Mouse (Mus musculus): ENCODE data around the gene Gba2.
"Not testable (repeated sequence)": the region's sequence is repeated elsewhere in the genome, so short reads cannot be mapped to it uniquely, and the experiment has no call there.

Gba2 gene

GRCm38 (mm10) chr4:43578376-43579204 is at the start of gene Gba2, which contains the start of gene Rgp1:
Gba2 (minus strand) TSS chr4:43578873.
Rgp1 (plus strand) TSS chr4:43578715.
- in situ Hi-C loops (cut with MboI, MseI): loop anchor here (5.0 kb wide), 1 partner anchor 79 kb away; the partner anchor contains the start of gene Hint2

DNA sequence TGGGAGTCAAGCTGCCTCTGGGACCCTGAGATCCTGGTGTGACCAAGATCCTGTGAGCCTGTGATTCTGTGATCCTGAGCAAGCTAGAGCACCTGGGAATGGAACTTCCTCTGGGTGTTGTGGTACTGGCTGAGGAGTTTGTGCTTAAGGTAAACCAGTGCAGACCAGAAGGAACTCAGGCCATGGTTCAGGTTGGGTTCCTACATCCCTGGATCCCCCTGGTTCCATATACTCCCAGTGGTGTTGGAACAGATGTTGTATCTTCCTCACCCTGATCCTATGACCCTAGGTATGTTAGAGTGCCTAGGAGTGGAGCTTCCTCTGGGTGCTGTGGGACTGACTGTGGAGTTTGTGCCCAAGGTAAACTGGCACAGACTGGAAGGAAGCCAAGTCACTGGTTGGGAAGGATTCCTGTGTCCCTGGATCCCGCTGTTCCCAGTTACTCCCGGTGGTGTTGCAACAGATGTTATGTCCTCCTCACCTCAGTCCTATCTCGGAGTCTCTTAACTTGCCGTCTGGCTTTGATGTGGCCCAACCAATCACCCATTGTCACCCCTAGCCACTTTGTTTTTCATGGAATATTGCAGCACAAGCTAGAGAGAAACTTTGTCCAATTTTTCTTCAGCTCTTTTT is 41.6 kb upstream of the Gba2 start:
- in situ Hi-C loops (cut with MboI, MseI): no loop called here

DNA sequence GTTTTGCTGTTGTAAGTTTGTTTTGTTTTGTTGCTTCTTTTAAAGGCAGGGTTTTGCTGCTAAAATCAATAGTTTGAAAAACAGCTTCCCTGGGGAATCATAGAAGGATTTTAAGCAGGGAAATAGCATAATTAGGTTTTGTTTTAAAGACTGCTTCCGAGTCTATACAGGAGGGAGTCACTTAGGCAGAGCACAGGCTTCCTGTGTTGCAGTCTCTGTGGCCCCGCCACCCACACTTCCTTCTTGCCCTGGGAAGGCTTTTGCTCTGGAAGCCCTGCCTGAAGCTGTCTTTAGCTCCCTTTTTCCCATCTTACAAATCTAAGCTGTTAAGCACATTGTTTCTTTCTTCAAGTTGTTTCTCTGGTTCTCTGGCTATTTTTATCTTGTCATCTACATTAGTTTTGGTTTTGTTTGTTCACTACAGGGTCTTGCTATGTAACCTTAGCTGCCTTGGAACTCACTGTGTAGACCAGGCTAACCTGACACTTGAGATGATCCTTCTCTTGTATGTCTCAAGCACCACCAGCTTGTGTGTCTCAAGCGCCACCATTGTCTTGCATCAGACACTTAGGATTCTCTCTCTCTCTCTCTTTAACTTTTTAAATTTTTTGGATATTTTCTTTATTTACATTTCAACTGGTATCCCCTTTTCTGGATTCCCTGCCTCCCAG is 34.5 kb upstream of the Gba2 start:
- in situ Hi-C loops (cut with MboI, MseI): no loop called here

DNA sequence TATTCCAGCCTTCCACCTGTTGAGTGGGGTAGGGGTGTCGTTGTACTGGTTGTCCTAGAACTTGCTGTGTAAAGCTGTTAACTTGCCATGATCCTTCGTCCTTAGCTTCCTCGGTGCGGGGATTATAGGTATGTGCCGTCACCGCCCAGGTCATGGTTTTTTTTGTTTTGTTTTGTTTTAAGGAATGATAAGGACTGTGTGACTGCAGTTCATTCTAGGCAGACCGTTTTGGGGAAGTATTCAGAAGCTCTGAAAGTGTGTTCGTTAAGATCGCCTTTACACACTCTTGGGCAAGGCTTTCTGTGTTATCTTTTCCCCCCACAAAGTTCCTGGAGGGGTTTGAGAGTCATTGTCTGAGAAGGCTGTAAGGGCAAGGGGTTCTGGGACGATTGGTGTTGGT is 33.9 kb upstream of the Gba2 start:
- in situ Hi-C loops (cut with MboI, MseI): no loop called here

DNA sequence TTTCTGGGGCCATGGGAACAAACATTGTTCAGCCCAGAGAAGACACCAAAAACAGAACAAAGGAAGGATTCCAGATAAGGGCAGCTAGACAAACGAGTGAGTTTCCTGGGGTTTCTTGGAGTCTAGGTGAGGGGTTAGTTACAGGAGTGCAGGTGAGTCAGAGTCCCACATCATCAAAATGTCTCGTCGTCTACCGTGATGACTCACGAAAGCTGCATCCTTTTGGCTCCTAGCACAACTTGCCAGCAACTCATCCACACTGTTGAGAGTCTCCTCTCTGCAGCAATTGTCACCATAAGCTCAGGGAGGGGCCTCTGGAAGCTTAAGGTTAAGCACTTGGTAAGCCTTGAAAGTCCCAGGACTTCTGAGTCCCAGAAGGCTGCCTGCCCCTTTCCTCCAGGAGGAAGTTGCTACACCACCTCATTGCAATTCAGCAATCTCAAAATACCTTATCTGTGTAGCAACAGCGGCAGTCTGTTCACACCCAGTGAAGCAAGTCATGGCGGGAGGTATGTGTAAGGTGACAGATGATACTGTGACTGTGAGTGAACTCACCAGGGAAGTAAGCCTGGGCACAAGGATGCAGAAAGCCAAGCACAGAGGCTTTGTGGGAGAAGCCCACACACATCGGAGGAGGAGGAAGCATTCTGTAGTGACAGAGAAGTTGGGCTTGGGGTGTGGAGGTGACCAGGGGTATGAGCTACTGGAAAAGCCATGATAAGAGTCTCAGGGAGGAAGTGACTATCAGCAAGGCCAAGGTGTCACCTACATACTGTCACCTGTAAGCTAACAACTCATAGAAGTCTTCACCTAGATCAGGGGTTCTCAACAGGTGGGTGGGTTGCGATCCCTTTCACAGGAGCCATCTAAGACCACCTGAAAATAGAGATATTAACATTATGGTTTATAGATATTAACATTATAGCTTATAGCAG is 26.3 kb upstream of the Gba2 start:
- in situ Hi-C loops (cut with MboI, MseI): no loop called here

DNA sequence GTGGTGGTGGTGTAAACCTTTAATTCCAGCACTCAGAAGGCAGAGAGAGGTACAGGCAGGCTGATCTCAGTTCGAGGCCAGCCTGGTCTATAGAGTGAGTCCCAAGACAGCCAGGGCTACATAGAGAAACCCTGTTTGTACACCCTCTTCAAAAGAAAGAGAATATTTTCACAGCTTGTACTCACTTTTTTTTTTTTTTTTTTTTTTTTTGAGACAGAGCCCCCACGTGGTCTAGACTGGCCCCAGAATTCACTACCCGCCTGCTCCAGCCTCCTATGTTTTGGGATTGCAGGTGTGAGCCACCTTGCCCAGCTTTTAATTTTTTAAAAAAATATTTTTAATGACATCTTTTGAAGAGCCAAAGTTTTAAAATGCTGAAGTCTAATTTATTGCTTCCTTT is 25.4 kb upstream of the Gba2 start:
- in situ Hi-C loops (cut with MboI, MseI): no loop called here

DNA sequence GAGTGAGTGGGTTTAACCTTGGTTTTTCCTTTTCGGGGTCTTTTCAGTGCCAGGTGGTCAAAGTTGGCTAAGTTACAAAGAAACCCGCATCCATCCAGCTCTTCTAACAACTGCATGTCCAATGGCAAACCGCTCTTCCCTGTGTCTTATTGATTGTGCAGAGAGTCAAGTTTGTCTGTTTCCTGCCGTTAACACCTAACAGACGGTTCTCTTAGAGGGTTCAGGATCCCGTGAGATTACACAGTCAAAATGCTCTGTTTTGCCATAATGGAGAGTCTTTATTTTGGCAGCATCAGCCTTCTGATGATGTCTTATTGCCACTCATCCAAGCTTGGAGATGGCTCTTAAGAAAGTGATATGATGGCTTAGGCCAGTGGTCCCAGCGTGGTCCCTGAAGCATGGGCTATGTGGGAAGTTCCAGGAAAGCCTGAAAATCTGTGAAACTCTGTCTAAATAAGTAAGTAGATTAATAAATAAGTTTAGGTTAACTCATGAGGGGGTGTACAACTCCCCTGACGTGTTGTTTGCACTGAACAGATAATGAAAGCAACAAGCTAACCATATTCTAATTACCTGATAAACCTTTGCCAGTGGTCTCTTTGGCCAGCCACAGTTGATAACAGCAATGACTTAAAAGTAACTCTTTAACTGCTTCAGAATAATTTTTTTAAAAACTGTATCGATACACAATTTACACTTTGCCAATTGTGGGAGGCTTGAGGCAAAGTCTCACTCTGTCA is 21.7 kb upstream of the Gba2 start:
- in situ Hi-C loops (cut with MboI, MseI): no loop called here

- in situ Hi-C loops (cut with MboI, MseI): no loop called here
Observed at GRCm38 (mm10) chr4:43598650-43599380, 20.1 kb upstream of the Gba2 start.

DNA sequence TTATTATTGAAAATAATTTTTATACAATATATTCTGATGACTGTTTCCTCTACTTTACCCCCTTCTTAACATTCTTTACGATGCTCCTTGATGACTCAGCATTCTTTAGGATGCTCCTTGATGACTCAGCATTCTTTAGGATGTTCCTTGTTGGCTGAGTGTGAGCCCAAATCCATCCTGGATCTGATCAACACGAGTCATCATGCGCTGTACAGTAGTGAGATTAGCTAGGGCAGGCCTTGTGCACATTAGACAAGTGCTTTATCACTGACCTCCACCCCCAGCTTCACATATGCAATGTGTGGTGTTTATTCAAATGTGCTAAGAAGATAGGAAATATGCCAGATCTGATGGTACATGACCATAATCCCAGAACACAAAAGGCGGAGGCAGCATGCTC is 19.5 kb upstream of the Gba2 start:
- in situ Hi-C loops (cut with MboI, MseI): no loop called here

- in situ Hi-C loops (cut with MboI, MseI): not testable (repeated sequence)
Observed at GRCm38 (mm10) chr4:43596597-43596996, 17.9 kb upstream of the Gba2 start.

GRCm38 (mm10) chr4:43593453-43593852 is 14.8 kb upstream of the Gba2 start:
- in situ Hi-C loops (cut with MboI, MseI): no loop called here

- in situ Hi-C loops (cut with MboI, MseI): no loop called here
Observed at GRCm38 (mm10) chr4:43591961-43592360, 13.3 kb upstream of the Gba2 start.

DNA sequence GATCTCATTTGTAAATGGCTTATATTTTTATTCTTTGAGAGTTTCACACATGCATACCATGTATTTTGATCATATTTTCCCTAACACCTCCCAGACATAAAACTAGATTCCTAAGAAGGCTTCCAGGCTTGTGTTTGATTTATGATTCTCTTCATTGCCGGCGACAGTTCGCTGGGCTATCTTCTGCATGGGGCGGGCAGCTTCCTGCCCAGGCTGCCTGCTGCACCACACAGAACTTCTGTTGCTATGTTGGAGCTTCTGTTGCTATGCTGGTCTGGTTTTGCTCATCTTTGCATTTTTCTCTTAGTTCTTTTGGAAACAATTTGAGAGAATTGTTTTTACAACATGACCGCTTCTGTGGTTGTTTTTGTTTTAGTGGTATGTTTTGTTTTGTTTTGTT is 12.9 kb upstream of the Gba2 start:
- in situ Hi-C loops (cut with MboI, MseI): no loop called here

DNA sequence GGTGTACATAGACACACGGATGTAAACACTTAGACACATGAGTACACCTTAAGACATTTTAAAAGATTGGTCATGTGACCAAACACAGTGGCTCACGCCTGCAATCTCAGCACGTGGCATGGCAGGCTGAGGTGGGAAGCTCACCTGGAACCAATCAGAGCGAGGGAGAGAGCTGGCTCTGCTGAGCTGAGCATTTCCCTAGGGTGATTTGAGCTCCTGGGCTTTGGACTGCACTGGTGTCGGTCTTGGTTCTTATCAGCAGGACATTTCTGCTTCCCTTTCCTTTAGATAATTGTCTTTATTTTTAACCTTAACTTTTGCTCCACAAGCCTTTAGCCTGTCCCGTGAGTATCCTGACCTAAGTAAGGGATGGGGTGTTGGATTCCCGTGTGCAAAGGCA is 9.0 kb upstream of the Gba2 start:
- in situ Hi-C loops (cut with MboI, MseI): no loop called here

DNA sequence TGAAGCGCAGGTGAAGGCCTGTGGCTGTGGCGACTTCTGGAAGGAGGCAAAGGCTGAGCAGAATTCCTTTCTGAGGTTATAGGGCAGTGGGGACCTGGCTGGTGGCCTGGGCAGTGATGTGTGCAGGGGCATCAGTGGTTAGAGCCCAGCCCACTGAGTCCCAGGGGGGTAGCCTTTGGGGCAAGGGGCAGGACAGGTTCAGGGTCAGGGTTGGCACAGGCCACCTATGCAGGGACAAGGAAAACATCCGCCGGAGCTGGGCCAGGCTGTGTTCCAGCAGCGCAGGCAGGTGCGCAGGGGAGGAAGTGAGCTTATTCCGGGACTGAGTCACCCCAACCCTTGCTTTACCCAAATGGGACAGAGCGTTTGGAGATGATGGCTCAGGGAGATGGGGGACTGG is 7.7 kb upstream of the Gba2 start:
- in situ Hi-C loops (cut with MboI, MseI): no loop called here

DNA sequence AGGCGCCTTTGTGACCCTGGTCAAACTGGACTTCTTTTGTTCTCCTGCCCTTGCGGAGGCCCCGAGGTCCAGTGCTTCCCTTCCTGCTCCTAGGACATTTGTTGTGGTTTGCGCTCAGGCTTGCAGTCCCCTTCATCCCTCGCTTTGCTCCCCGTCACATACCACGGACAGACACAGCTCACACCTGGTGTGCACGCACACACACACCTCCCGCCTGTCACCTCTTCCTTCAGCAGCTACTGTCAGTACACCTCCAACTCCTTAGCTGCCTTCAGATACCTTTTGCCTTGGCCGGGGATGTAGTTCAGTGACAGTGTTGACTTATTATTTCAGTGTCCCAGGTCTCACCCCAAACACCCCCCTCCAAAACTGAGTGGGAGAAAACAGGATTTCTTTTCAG is 7.0 kb upstream of the Gba2 start:
- in situ Hi-C loops (cut with MboI, MseI): no loop called here

DNA sequence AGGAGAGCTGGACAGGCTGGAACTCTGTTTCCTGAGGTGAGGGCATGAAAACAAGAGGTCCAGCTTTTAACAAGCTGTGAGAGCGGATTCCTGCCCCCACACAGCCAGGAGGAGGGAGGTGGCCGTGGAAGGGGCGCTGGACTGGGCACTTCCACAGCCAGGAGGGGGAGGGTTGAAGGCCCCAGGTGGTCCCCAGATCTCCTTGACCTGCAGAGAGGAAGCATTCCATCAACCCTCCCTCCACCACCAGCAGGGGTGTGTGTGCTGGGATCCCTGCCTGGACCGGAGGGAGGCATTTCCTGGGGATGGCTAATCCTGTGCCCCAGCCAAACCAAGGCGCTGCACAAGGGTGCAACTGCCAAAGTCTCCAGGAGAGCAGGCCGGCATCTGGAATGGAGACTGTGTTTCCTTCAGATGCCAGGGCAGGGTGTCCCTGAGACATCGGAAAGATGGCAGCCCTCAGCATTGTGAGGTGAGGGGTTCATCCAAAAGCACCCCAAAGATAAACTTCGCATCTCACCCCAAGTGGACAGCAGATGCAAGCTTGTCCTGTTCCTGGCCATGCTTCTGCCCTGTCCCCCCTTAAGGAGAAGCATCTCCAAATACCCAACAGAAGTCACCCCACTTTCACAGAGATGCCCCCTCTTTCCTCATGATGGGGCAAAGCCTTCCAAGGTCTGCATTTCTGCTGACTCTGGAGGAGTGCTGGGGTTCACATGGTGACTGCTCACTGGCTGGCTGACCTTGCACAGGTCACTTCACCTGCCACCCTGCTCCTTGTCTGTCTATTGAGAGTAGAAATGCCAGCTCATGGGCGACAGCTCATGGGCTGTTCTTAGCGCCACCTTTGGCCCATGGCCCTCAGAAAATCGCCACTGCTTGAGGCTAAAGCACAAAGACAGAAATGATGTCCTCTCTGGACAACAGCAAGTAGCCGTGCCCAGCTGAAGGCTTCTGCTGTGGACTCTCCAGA is 6.1 kb upstream of the Gba2 start, which contains the start of gene Msmp:
Gene Msmp (minus strand): TSS at position 51 of the 973 bp plus-strand sequence.
- in situ Hi-C loops (cut with MboI, MseI): no loop called here

DNA sequence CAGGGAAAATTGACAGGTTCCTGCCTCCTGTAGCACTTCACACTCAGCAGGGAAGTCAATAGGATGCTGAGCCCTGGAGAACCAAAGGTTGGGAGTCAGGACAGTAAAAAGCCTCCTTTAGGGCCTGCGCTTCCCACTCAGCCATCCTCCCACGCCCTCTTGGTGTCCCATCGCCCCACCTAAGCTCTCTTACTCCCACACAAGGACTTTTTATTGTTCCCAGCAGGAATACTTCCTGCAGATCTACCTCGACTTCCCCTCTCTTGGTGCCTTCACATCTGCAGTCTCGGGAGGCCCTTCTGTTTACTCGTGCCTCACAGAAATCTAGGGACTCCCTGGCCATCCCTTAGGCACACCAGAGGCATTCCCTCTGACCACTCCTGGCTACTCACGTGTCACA is 4.7 kb upstream of the Gba2 start:
- in situ Hi-C loops (cut with MboI, MseI): no loop called here

DNA sequence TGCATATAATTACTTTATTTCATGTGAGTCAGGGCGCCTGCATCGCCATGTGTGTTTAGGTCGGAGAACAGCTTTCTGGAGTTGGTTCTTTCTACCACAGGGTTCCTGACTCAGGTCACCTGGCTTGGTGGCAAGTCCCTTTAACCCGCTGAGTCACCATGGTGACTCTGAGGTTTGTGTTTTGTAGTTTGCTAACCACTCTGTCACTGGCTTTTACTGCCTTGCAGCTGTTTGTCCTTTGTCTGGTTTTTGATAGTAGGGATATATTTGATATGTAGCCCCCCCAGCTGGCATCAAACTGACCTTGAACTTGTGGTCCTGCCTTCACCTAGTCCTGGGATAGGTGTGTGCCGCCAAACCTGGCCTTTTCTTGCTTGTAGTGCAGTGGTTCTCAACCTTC is 3.6 kb upstream of the Gba2 start:
- in situ Hi-C loops (cut with MboI, MseI): no loop called here

Measured in regulatory T cell (primary cell).